Mouse (Mus musculus): Measurements from ENCODE around the gene Toporsl.

GRCm38 (mm10) chr4:52634986-52635385 is 38.9 kb downstream of the Toporsl start:
- TF ChIP-seq MAX (IDR thresholded peaks at IDR 0.05; ENCODE audit: low read length) (no peak), RCOR1 (conservative IDR thresholded peaks at IDR 0.05; ENCODE audit: low read depth, low read length) (no peak), RAD21 (IDR thresholded peaks at IDR 0.05; ENCODE audit: low read depth, low read length) (no peak), TBP (conservative IDR thresholded peaks at IDR 0.05; ENCODE audit: low read depth, low read length) (no peak), POLR2A (IDR thresholded peaks at IDR 0.05; ENCODE audit: low read depth, low read length) (no peak), CHD2 (IDR thresholded peaks at IDR 0.05; ENCODE audit: low read length) (no peak), ETS1 (conservative IDR thresholded peaks at IDR 0.05; ENCODE audit: low read depth, low read length) (no peak), MAFK (IDR thresholded peaks at IDR 0.05; ENCODE audit: insufficient replicate concordance, low read length) (no peak), CHD1 (IDR thresholded peaks at IDR 0.05; ENCODE audit: low read depth, low read length) (no peak), ZMIZ1 (IDR thresholded peaks at IDR 0.05; ENCODE audit: low read depth, low read length) (no peak), CTCF (conservative IDR thresholded peaks at IDR 0.05 in 1 of 2, IDR thresholded peaks at IDR 0.05 in 1 of 2; ENCODE audit: low read depth in 2 of 2, low read length in 2 of 2) (no peak), SIN3A (IDR thresholded peaks at IDR 0.05; ENCODE audit: low read length) (no peak), ZNF384 (IDR thresholded peaks at IDR 0.05; ENCODE audit: low read depth, low read length) (no peak), TCF12 (IDR thresholded peaks at IDR 0.05; ENCODE audit: low read depth, low read length) (no peak)

Measured in CH12.LX (cell line).